Mouse (Mus musculus) brain, adult 2 months (tissue): ENCODE data around the gene Neurl1a.
"Not testable (repeated sequence)": the region's sequence is repeated elsewhere in the genome, so short reads cannot be mapped to it uniquely, and the experiment has no call there.

Source experiments
- DNase-seq: peaks from one replicate; pipeline ENCODE4 v3.0.0; 2011; ENCODE audit warnings: low read depth, low spot score

The Neurl1a gene

GRCm38 (mm10) chr19:47178431-47179271 lies at the start of gene Neurl1a:
TSS of gene Neurl1a (plus strand) at chr19:47178820.
- DNase-seq = peak; percentile 81

GRCm38 (mm10) chr19:47128835-47129234 lies 49.8 kb upstream of the Neurl1a start:
- peak; percentile 40 for DNase-seq

- no peak for DNase-seq
Measured at GRCm38 (mm10) chr19:47130551-47131125, 48.0 kb upstream of the Neurl1a start.

- DNase-seq = peak; percentile 60
Measured at GRCm38 (mm10) chr19:47133161-47133560, 45.5 kb upstream of the Neurl1a start.

- DNase-seq = no peak
Measured at GRCm38 (mm10) chr19:47135568-47135967, 43.1 kb upstream of the Neurl1a start.

GRCm38 (mm10) chr19:47136170-47136569 lies 42.5 kb upstream of the Neurl1a start:
- no peak for DNase-seq

GRCm38 (mm10) chr19:47137051-47137581 lies 41.5 kb upstream of the Neurl1a start:
- DNase-seq = peak; percentile 87

GRCm38 (mm10) chr19:47137771-47138421 lies 40.7 kb upstream of the Neurl1a start, which contains the start of gene Calhm2:
TSS of gene Calhm2 (minus strand) at chr19:47138294.
- peak; percentile 80 for DNase-seq

- not testable (repeated sequence) for DNase-seq
Measured at GRCm38 (mm10) chr19:47139611-47140010, 39.0 kb upstream of the Neurl1a start.

GRCm38 (mm10) chr19:47142438-47142837 lies 36.2 kb upstream of the Neurl1a start:
- DNase-seq = no peak

GRCm38 (mm10) chr19:47144154-47144553 lies 34.5 kb upstream of the Neurl1a start, which contains the start of gene Calhm1:
TSS of gene Calhm1 (minus strand) at chr19:47144254.
- no peak for DNase-seq

GRCm38 (mm10) chr19:47148267-47148847 lies 30.3 kb upstream of the Neurl1a start:
- DNase-seq = no peak

GRCm38 (mm10) chr19:47149854-47150253 lies 28.8 kb upstream of the Neurl1a start:
- no peak for DNase-seq

GRCm38 (mm10) chr19:47151332-47152061 lies 27.1 kb upstream of the Neurl1a start:
- DNase-seq = peak; percentile 82

- DNase-seq = no peak
Measured at GRCm38 (mm10) chr19:47152062-47152369, 26.6 kb upstream of the Neurl1a start.

GRCm38 (mm10) chr19:47153767-47154166 lies 24.9 kb upstream of the Neurl1a start:
- DNase-seq = no peak

- no peak for DNase-seq
Measured at GRCm38 (mm10) chr19:47157664-47158063, 21.0 kb upstream of the Neurl1a start, which contains the start of gene Calhm3. TSS of gene Calhm3 (minus strand) at chr19:47157764.

- DNase-seq = peak; percentile 58
Measured at GRCm38 (mm10) chr19:47161669-47162068, 17.0 kb upstream of the Neurl1a start.

GRCm38 (mm10) chr19:47163176-47163744 lies 15.4 kb upstream of the Neurl1a start:
- DNase-seq = no peak

GRCm38 (mm10) chr19:47166758-47167157 lies 11.9 kb upstream of the Neurl1a start:
- no peak for DNase-seq
